Mouse (Mus musculus) forebrain, embryonic 10.5 days (tissue): ENCODE measurements around the gene Ppt1. TPM values are rescaled to one million over a fixed set of nuclear protein-coding genes. Genes with fewer than 3 reads are reported as not detected.

Source experiments
- DNase-seq: peaks from one replicate; pipeline ENCODE4 v3.0.0-alpha.2; 2017; ENCODE audit warnings: low spot score; ENCODE audit errors: extremely low spot score
- H3K27ac ChIP-seq: fragments of 300-500 bp; sonication (generic); 2 replicates; pipeline ENCODE4 v1.5.1; 2016; ENCODE audit warnings: mild to moderate bottlenecking
- H3K27me3 ChIP-seq: fragments of 300-500 bp; sonication (generic); 2 replicates; pipeline ENCODE4 v1.6.1; 2016; ENCODE audit warnings: mild to moderate bottlenecking; ENCODE audit not compliant: poor library complexity, severe bottlenecking
- H3K36me3 ChIP-seq: fragments of 300-500 bp; sonication (generic); replicated peaks from 2 replicates; pipeline ENCODE4 v1.6.1; 2016; ENCODE audit warnings: mild to moderate bottlenecking, moderate library complexity
- H3K4me1 ChIP-seq: fragments of 300-500 bp; sonication (generic); 2 replicates; pipeline ENCODE4 v1.6.1; 2016
- H3K4me3 ChIP-seq: fragments of 300-500 bp; sonication (generic); 2 replicates; pipeline ENCODE4 v1.5.1; 2016; ENCODE audit warnings: mild to moderate bottlenecking, moderate library complexity
- H3K9me3 ChIP-seq: fragments of 300-500 bp; sonication (generic); 2 replicates; pipeline ENCODE4 v1.6.1; 2016; ENCODE audit warnings: mild to moderate bottlenecking, moderate library complexity
- WGBS: fragments of 180-500 bp; shearing (Covaris S2); methylation state at CpG from one replicate; pipeline ENCODE4 v1.1.7; 2016; 5-methylcytosine and 5-hydroxymethylcytosine counted together
- polyA plus RNA-seq: library from polyadenylated mRNA; unstranded; fragments of >200 nt; fragmentation: Nextera tagmentation; extraction: Ambion mirVana; gene quantifications from 2 replicates; pipeline ENCODE4 v1.2.1, GENCODE M21; 2016

Gene Ppt1
- polyA plus RNA-seq, 1 experiment from 2014 or later = 69.8 TPM

GRCm38 (mm10) chr4:122873003-122873402 lies 37.0 kb downstream of the Ppt1 start:
- Histone ChIP-seq H3K4me3 (no peak overlapping the region), H3K27ac (no peak overlapping the region), H3K36me3 (peaks cover 48% of the 10 kb centered on the region), H3K9me3 (no peaks in the 10 kb centered on the region), H3K27me3 (no peaks in the 10 kb centered on the region), H3K4me1 (no peaks in the 10 kb centered on the region)
- 89% methylated on average over 5 of the region's 5 CpGs for WGBS
- no peak for DNase-seq

- WGBS = 86% methylated on average over 4 of the region's 4 CpGs
- no peaks in the 10 kb centered on the region for H3K9me3 ChIP-seq
- no peak overlapping the region for H3K27ac ChIP-seq
- H3K36me3 ChIP-seq = peaks cover 43% of the 10 kb centered on the region
- no peak for DNase-seq
- H3K4me3 ChIP-seq = no peak overlapping the region
- H3K4me1 ChIP-seq = no peaks in the 10 kb centered on the region
- H3K27me3 ChIP-seq = no peaks in the 10 kb centered on the region
These were observed 37.5 kb downstream of the Ppt1 start for GRCm38 (mm10) chr4:122873512-122873911.

GRCm38 (mm10) chr4:122878333-122879070 lies 42.5 kb downstream of the Ppt1 start:
- Histone ChIP-seq H3K36me3 (peaks cover 7% of the 10 kb centered on the region; the same call in 1 of the 2 replicates), H3K9me3 (no peaks in the 10 kb centered on the region), H3K27ac (no peak overlapping the region), H3K27me3 (no peaks in the 10 kb centered on the region), H3K4me3 (no peak overlapping the region), H3K4me1 (peaks cover 7% of the 10 kb centered on the region)
- no peak for DNase-seq
- WGBS = 95% methylated on average over 2 of the region's 2 CpGs

- peaks cover 34% of the 10 kb centered on the region for H3K4me1 ChIP-seq
- WGBS = 83% methylated on average over 3 of the region's 3 CpGs
- H3K36me3 ChIP-seq = peaks cover 3% of the 10 kb centered on the region; the same call in 1 of the 2 replicates
- no peak overlapping the region for H3K27ac ChIP-seq
- DNase-seq = no peak
- no peak overlapping the region for H3K4me3 ChIP-seq
- no peaks in the 10 kb centered on the region for H3K27me3 ChIP-seq
- no peaks in the 10 kb centered on the region for H3K9me3 ChIP-seq
These were observed 46.5 kb downstream of the Ppt1 start for GRCm38 (mm10) chr4:122882544-122882943.

GRCm38 (mm10) chr4:122883294-122883693 lies 47.3 kb downstream of the Ppt1 start:
- no peaks in the 10 kb centered on the region for H3K27me3 ChIP-seq
- no peaks in the 10 kb centered on the region for H3K9me3 ChIP-seq
- peak overlapping the region; percentile 19; the same call in 1 of the 2 replicates for H3K4me3 ChIP-seq
- no peak overlapping the region for H3K27ac ChIP-seq
- 94% methylated on average over 3 of the region's 3 CpGs for WGBS
- DNase-seq = no peak
- peaks cover 34% of the 10 kb centered on the region for H3K4me1 ChIP-seq
- peaks cover 3% of the 10 kb centered on the region; the same call in 1 of the 2 replicates for H3K36me3 ChIP-seq

GRCm38 (mm10) chr4:122884051-122884450 lies 48.0 kb downstream of the Ppt1 start:
- Histone ChIP-seq H3K36me3 (peaks cover 3% of the 10 kb centered on the region; the same call in 1 of the 2 replicates), H3K27ac (no peak overlapping the region), H3K27me3 (no peaks in the 10 kb centered on the region), H3K9me3 (no peaks in the 10 kb centered on the region), H3K4me3 (peak overlapping the region; percentile 87; the same call in 1 of the 2 replicates), H3K4me1 (peaks cover 34% of the 10 kb centered on the region)
- DNase-seq = no peak
- WGBS = 87% methylated on average over 2 of the region's 2 CpGs

GRCm38 (mm10) chr4:122884481-122885340 lies 48.7 kb downstream of the Ppt1 start:
- H3K4me1 ChIP-seq = peaks cover 34% of the 10 kb centered on the region
- peak overlapping the region; percentile 87 for H3K4me3 ChIP-seq
- 56% methylated on average over 12 of the region's 12 CpGs for WGBS
- H3K36me3 ChIP-seq = peaks cover 3% of the 10 kb centered on the region; the same call in 1 of the 2 replicates
- 0 out of 2 replicates have a peak overlapping the region, but pooled peaks have one; percentile 97 for H3K27ac ChIP-seq
- no peak for DNase-seq
- H3K9me3 ChIP-seq = no peaks in the 10 kb centered on the region
- no peaks in the 10 kb centered on the region for H3K27me3 ChIP-seq

- Histone ChIP-seq H3K4me1 (peaks cover 34% of the 10 kb centered on the region), H3K27ac (peak within 1 kb of the TSS; percentile 97), H3K27me3 (no peaks in the 10 kb centered on the region), H3K36me3 (peaks cover 3% of the 10 kb centered on the region; the same call in 1 of the 2 replicates), H3K4me3 (peak within 1 kb of the TSS; percentile 87), H3K9me3 (no peaks in the 10 kb centered on the region)
- under 1% methylated on average over 49 of the region's 49 CpGs for whole genome bisulfite sequencing
- DNase-seq = peak; percentile 98
These were observed 49.9 kb downstream of the Ppt1 start, which contains the start of gene Cap1 for GRCm38 (mm10) chr4:122885768-122886578. TSS of gene Cap1 (minus strand) at chr4:122886056.

- no peak for DNase-seq
- Histone ChIP-seq H3K4me1 (peaks cover 42% of the 10 kb centered on the region), H3K27me3 (no peaks in the 10 kb centered on the region), H3K4me3 (peak overlapping the region; percentile 87), H3K36me3 (peaks cover 3% of the 10 kb centered on the region; the same call in 1 of the 2 replicates), H3K27ac (peak overlapping the region; percentile 97), H3K9me3 (no peaks in the 10 kb centered on the region)
- 7% methylated on average over 19 of the region's 19 CpGs for WGBS
These were observed 50.7 kb downstream of the Ppt1 start for GRCm38 (mm10) chr4:122886579-122887254.

GRCm38 (mm10) chr4:122887336-122887735 lies 51.3 kb downstream of the Ppt1 start:
- H3K4me1 ChIP-seq = peaks cover 39% of the 10 kb centered on the region
- peak overlapping the region; percentile 87 for H3K4me3 ChIP-seq
- no peaks in the 10 kb centered on the region for H3K27me3 ChIP-seq
- WGBS = 73% methylated on average over 2 of the region's 2 CpGs
- H3K27ac ChIP-seq = peak overlapping the region; percentile 97
- no peak for DNase-seq
- H3K36me3 ChIP-seq = peaks cover 1% of the 10 kb centered on the region; the same call in 1 of the 2 replicates
- no peaks in the 10 kb centered on the region for H3K9me3 ChIP-seq

GRCm38 (mm10) chr4:122890881-122891481 lies 54.9 kb downstream of the Ppt1 start:
- H3K27ac ChIP-seq = peak overlapping the region; percentile 62; the same call in 1 of the 2 replicates
- H3K36me3 ChIP-seq = no peaks in the 10 kb centered on the region
- H3K4me3 ChIP-seq = no peak overlapping the region
- H3K9me3 ChIP-seq = no peaks in the 10 kb centered on the region
- H3K4me1 ChIP-seq = peaks cover 17% of the 10 kb centered on the region
- no peaks in the 10 kb centered on the region for H3K27me3 ChIP-seq
- 19% methylated on average over 3 of the region's 3 CpGs for WGBS
- DNase-seq = no peak
